Mouse (Mus musculus): ENCODE measurements at regions not wholly inside any gene's neighbourhood (a gene's known extent, or its start where the extent isn't known, plus 50 kb on each side); places are given as distances from the start of the nearest gene placed in this dataset.

GRCm38 (mm10) chr15:51565543-51565942 is 2319.2 kb upstream of the Gm7489 start:
- TF ChIP-seq GATA1 (IDR thresholded peaks at IDR 0.05; ENCODE audit: borderline replicate concordance, low read length) (no peak), FLI1 (IDR thresholded peaks at IDR 0.05; ENCODE audit: low read length) (no peak)

Data from megakaryocyte, embryonic 14.5 days (primary cell).